Mouse (Mus musculus): ENCODE results near the gene 1810049J17Rik. TPM values are rescaled to one million over a fixed set of nuclear protein-coding genes. Genes with fewer than 3 reads are reported as not detected.

The 1810049J17Rik gene
- polyA plus RNA-seq, 1 experiment from 2014 or later, result 0.39 TPM

- H3K27me3 ChIP-seq (replicated peaks), result no peaks in the 10 kb centered on the region
- peaks cover 7% of the 10 kb centered on the region for H3K36me3 ChIP-seq
- no peak overlapping the region for H3K4me3 ChIP-seq (replicated peaks)
- no peak overlapping the region for H3K9ac ChIP-seq
- 75% methylated on average over 5 of the region's 5 CpGs for WGBS
- no peaks in the 10 kb centered on the region for H3K4me1 ChIP-seq
- no peaks in the 10 kb centered on the region for H3K9me3 ChIP-seq
- H3K4me2 ChIP-seq, result no peak overlapping the region
- no peak overlapping the region for H3K27ac ChIP-seq
- ATAC-seq (ENCODE audit: insufficient read depth, low FRiP score, low read depth), result peak; percentile 47; the same call in 1 of the 2 replicates
Measured at GRCm38 (mm10) chr15:12340536-12341400, 19.1 kb upstream of the 1810049J17Rik start.

- Histone ChIP-seq H3K4me1 (no peaks in the 10 kb centered on the region), H3K27ac (no peak overlapping the region), H3K36me3 (peaks cover 5% of the 10 kb centered on the region), H3K9ac (no peak overlapping the region), H3K4me3 (replicated peaks) (no peak overlapping the region), H3K27me3 (replicated peaks) (no peaks in the 10 kb centered on the region), H3K9me3 (no peaks in the 10 kb centered on the region), H3K4me2 (no peak overlapping the region)
- WGBS, result 68% methylated on average over 3 of the region's 3 CpGs
- ATAC-seq (ENCODE audit: insufficient read depth, low FRiP score, low read depth), result no peak
Measured at GRCm38 (mm10) chr15:12337779-12338137, 16.1 kb upstream of the 1810049J17Rik start.

- 85% methylated on average over 4 of the region's 4 CpGs for WGBS
Measured at GRCm38 (mm10) chr15:12337030-12337778, 15.5 kb upstream of the 1810049J17Rik start.

GRCm38 (mm10) chr15:12334381-12334780 lies 12.7 kb upstream of the 1810049J17Rik start:
- no peak overlapping the region for H3K4me2 ChIP-seq
- 80% methylated on average over 4 of the region's 4 CpGs for WGBS
- no peak for ATAC-seq (ENCODE audit: insufficient read depth, low FRiP score, low read depth)

More at GRCm38 (mm10) chr15:12337030-12337778, 15.5 kb upstream of the 1810049J17Rik start:
- Histone ChIP-seq H3K9me3 (no peaks in the 10 kb centered on the region), H3K27ac (no peak overlapping the region), H3K9ac (no peak overlapping the region), H3K4me2 (no peak overlapping the region), H3K4me3 (replicated peaks) (no peak overlapping the region), H3K27me3 (replicated peaks) (no peaks in the 10 kb centered on the region), H3K4me1 (no peaks in the 10 kb centered on the region), H3K36me3 (peaks cover 3% of the 10 kb centered on the region)
- ATAC-seq (ENCODE audit: insufficient read depth, low FRiP score, low read depth), result no peak

GRCm38 (mm10) chr15:12331300-12331699 lies 9.6 kb upstream of the 1810049J17Rik start:
- Histone ChIP-seq H3K9ac (no peak overlapping the region), H3K27me3 (replicated peaks) (no peaks in the 10 kb centered on the region), H3K4me2 (no peak overlapping the region), H3K4me3 (replicated peaks) (no peak overlapping the region), H3K27ac (peak overlapping the region; percentile 35; the same call in 1 of the 2 replicates), H3K4me1 (peaks cover 13% of the 10 kb centered on the region; the same call in 1 of the 2 replicates), H3K36me3 (no peaks in the 10 kb centered on the region), H3K9me3 (no peaks in the 10 kb centered on the region)
- ATAC-seq (ENCODE audit: insufficient read depth, low FRiP score, low read depth), result no peak
- WGBS, result 25% methylated on average over 1 of the region's 1 CpGs

More at GRCm38 (mm10) chr15:12334381-12334780, 12.7 kb upstream of the 1810049J17Rik start:
- Histone ChIP-seq H3K27me3 (replicated peaks) (no peaks in the 10 kb centered on the region), H3K36me3 (no peaks in the 10 kb centered on the region), H3K4me1 (peaks cover 13% of the 10 kb centered on the region; the same call in 1 of the 2 replicates), H3K27ac (no peak overlapping the region), H3K9me3 (no peaks in the 10 kb centered on the region), H3K4me3 (replicated peaks) (no peak overlapping the region), H3K9ac (no peak overlapping the region)

GRCm38 (mm10) chr15:12330892-12331291 lies 9.2 kb upstream of the 1810049J17Rik start:
- peak overlapping the region; percentile 35; the same call in 1 of the 2 replicates for H3K27ac ChIP-seq
- H3K4me1 ChIP-seq, result peaks cover 13% of the 10 kb centered on the region; the same call in 1 of the 2 replicates
- no peak overlapping the region for H3K9ac ChIP-seq
- no peaks in the 10 kb centered on the region for H3K36me3 ChIP-seq
- H3K9me3 ChIP-seq, result no peaks in the 10 kb centered on the region
- H3K4me3 ChIP-seq (replicated peaks), result no peak overlapping the region
- no peaks in the 10 kb centered on the region for H3K27me3 ChIP-seq (replicated peaks)
- ATAC-seq (ENCODE audit: insufficient read depth, low FRiP score, low read depth), result no peak
- no peak overlapping the region for H3K4me2 ChIP-seq

- ATAC-seq (ENCODE audit: insufficient read depth, low FRiP score, low read depth), result no peak
- peaks cover 16% of the 10 kb centered on the region; the same call in 1 of the 2 replicates for H3K4me1 ChIP-seq
- no peak overlapping the region for H3K27ac ChIP-seq
- no peak overlapping the region for H3K4me3 ChIP-seq (replicated peaks)
- H3K9me3 ChIP-seq, result no peaks in the 10 kb centered on the region
- WGBS, result 80% methylated on average over 3 of the region's 3 CpGs
- H3K9ac ChIP-seq, result no peak overlapping the region
- H3K4me2 ChIP-seq, result no peak overlapping the region
- H3K27me3 ChIP-seq (replicated peaks), result no peaks in the 10 kb centered on the region
- H3K36me3 ChIP-seq, result no peaks in the 10 kb centered on the region
Measured at GRCm38 (mm10) chr15:12330389-12330788, 8.7 kb upstream of the 1810049J17Rik start.

GRCm38 (mm10) chr15:12324326-12324725 lies 2.6 kb upstream of the 1810049J17Rik start:
- H3K4me1 ChIP-seq, result peaks cover 11% of the 10 kb centered on the region; the same call in 1 of the 2 replicates
- no peak overlapping the region for H3K9ac ChIP-seq
- H3K36me3 ChIP-seq, result no peaks in the 10 kb centered on the region
- no peak overlapping the region for H3K4me2 ChIP-seq
- no peak for ATAC-seq (ENCODE audit: insufficient read depth, low FRiP score, low read depth)
- no peak overlapping the region for H3K4me3 ChIP-seq (replicated peaks)
- no peaks in the 10 kb centered on the region for H3K9me3 ChIP-seq
- WGBS, result 84% methylated on average over 1 of the region's 1 CpGs
- H3K27me3 ChIP-seq (replicated peaks), result no peaks in the 10 kb centered on the region
- H3K27ac ChIP-seq, result no peak overlapping the region

- Histone ChIP-seq H3K4me1 (peaks cover 11% of the 10 kb centered on the region; the same call in 1 of the 2 replicates), H3K27ac (no peak overlapping the region), H3K27me3 (replicated peaks) (no peaks in the 10 kb centered on the region), H3K4me3 (replicated peaks) (peak overlapping the region; percentile 100), H3K36me3 (no peaks in the 10 kb centered on the region), H3K9ac (peak overlapping the region; percentile 97; the same call in 1 of the 2 replicates), H3K9me3 (no peaks in the 10 kb centered on the region), H3K4me2 (peak overlapping the region; percentile 76)
- WGBS, result 8% methylated on average over 9 of the region's 9 CpGs
- ATAC-seq (ENCODE audit: insufficient read depth, low FRiP score, low read depth), result no peak
Measured at GRCm38 (mm10) chr15:12322676-12323402, 1.1 kb upstream of the 1810049J17Rik start.

GRCm38 (mm10) chr15:12321091-12321787 lies 460 bp downstream of the 1810049J17Rik start, which contains the start of gene Golph3:
Gene Golph3 (plus strand): TSS chr15:12321450.
- peak; percentile 94 for ATAC-seq (ENCODE audit: insufficient read depth, low FRiP score, low read depth)
- Histone ChIP-seq H3K27me3 (replicated peaks) (no peaks in the 10 kb centered on the region), H3K36me3 (no peaks in the 10 kb centered on the region), H3K4me1 (peaks cover 11% of the 10 kb centered on the region; the same call in 1 of the 2 replicates), H3K27ac (peak within 1 kb of the TSS; percentile 93), H3K9me3 (no peaks in the 10 kb centered on the region), H3K4me2 (peak within 1 kb of the TSS; percentile 76), H3K4me3 (replicated peaks) (peak within 1 kb of the TSS; percentile 100), H3K9ac (peak within 1 kb of the TSS; percentile 97)
- under 1% methylated on average over 61 of the region's 74 CpGs for WGBS
